Mouse (Mus musculus): ENCODE data around the gene Tor3a. TPM values are rescaled to one million over a fixed set of nuclear protein-coding genes. Genes with fewer than 3 reads are reported as not detected.

The Tor3a gene
- total and polyA plus RNA-seq, 2 experiments, result 3.9 to 4.4 TPM

- no peak overlapping the region for H3K27ac ChIP-seq (replicated peaks; ENCODE audit: insufficient read depth, low read depth, low read length)
- H3K79me2 ChIP-seq (ENCODE audit: control insufficient read depth, insufficient read depth, low read length), result peaks cover 3% of the 10 kb centered on the region; the same call in 1 of the 2 replicates
- peaks cover 5% of the 10 kb centered on the region; the same call in 1 of the 2 replicates for H3K4me1 ChIP-seq (ENCODE audit: control insufficient read depth, insufficient read depth, low read length)
These were observed 59.4 kb downstream of the Tor3a start for GRCm38 (mm10) chr1:156614710-156615109.

GRCm38 (mm10) chr1:156613855-156614530 lies 60.2 kb downstream of the Tor3a start:
- Histone ChIP-seq H3K36me3 (ENCODE audit: control insufficient read depth, insufficient read depth, low read length) (no peaks in the 10 kb centered on the region), H3K79me2 (ENCODE audit: control insufficient read depth, insufficient read depth, low read length) (peaks cover 7% of the 10 kb centered on the region), H3K4me1 (ENCODE audit: control insufficient read depth, insufficient read depth, low read length) (peaks cover 5% of the 10 kb centered on the region; the same call in 1 of the 2 replicates), H3K27ac (replicated peaks; ENCODE audit: insufficient read depth, low read depth, low read length) (no peak overlapping the region), H3K27me3 (ENCODE audit: control insufficient read depth, insufficient read depth, low read length) (no peaks in the 10 kb centered on the region), H3K9ac (ENCODE audit: low read depth, low read length) (no peak overlapping the region), H3K4me3 (ENCODE audit: insufficient read depth, low read depth, low read length) (no peak overlapping the region)
- DNase-seq (ENCODE audit: extremely low read depth, low read depth, low spot score), result no peak
- WGBS, result 66% methylated on average over 9 of the region's 9 CpGs
- TF ChIP-seq CTCF (IDR thresholded peaks at IDR 0.05; ENCODE audit: low read depth, low read length) (no peak), POLR2A (IDR thresholded peaks at IDR 0.05; ENCODE audit: extremely low read depth, insufficient read depth, low read length) (no peak)

More at GRCm38 (mm10) chr1:156614710-156615109, 59.4 kb downstream of the Tor3a start:
- 89% methylated on average over 1 of the region's 1 CpGs for WGBS
- no peak overlapping the region for H3K9ac ChIP-seq (ENCODE audit: low read depth, low read length)
- no peak for DNase-seq (ENCODE audit: extremely low read depth, low read depth, low spot score)
- no peaks in the 10 kb centered on the region for H3K36me3 ChIP-seq (ENCODE audit: control insufficient read depth, insufficient read depth, low read length)
- TF ChIP-seq CTCF (IDR thresholded peaks at IDR 0.05; ENCODE audit: low read depth, low read length) (no peak), POLR2A (IDR thresholded peaks at IDR 0.05; ENCODE audit: extremely low read depth, insufficient read depth, low read length) (no peak)
- H3K27me3 ChIP-seq (ENCODE audit: control insufficient read depth, insufficient read depth, low read length), result no peaks in the 10 kb centered on the region
- no peak overlapping the region for H3K4me3 ChIP-seq (ENCODE audit: insufficient read depth, low read depth, low read length)

- H3K4me1 ChIP-seq (ENCODE audit: control insufficient read depth, insufficient read depth, low read length), result no peaks in the 10 kb centered on the region; the same call in 1 of the 2 replicates
- TF ChIP-seq POLR2A (IDR thresholded peaks at IDR 0.05; ENCODE audit: extremely low read depth, insufficient read depth, low read length) (no peak), CTCF (IDR thresholded peaks at IDR 0.05; ENCODE audit: low read depth, low read length) (no peak)
- H3K36me3 ChIP-seq (ENCODE audit: control insufficient read depth, insufficient read depth, low read length), result no peaks in the 10 kb centered on the region
- WGBS, result 88% methylated on average over 1 of the region's 1 CpGs
- H3K27ac ChIP-seq (replicated peaks; ENCODE audit: insufficient read depth, low read depth, low read length), result no peak overlapping the region
- no peak for DNase-seq (ENCODE audit: extremely low read depth, low read depth, low spot score)
- H3K27me3 ChIP-seq (ENCODE audit: control insufficient read depth, insufficient read depth, low read length), result no peaks in the 10 kb centered on the region
- no peak overlapping the region for H3K4me3 ChIP-seq (ENCODE audit: insufficient read depth, low read depth, low read length)
- H3K9ac ChIP-seq (ENCODE audit: low read depth, low read length), result no peak overlapping the region
- H3K79me2 ChIP-seq (ENCODE audit: control insufficient read depth, insufficient read depth, low read length), result peaks cover 13% of the 10 kb centered on the region
These were observed 63.9 kb downstream of the Tor3a start for GRCm38 (mm10) chr1:156610257-156610656.

GRCm38 (mm10) chr1:156608496-156608895 lies 65.7 kb downstream of the Tor3a start:
- TF ChIP-seq CTCF (IDR thresholded peaks at IDR 0.05; ENCODE audit: low read depth, low read length), result no peak
- TF ChIP-seq POLR2A (IDR thresholded peaks at IDR 0.05; ENCODE audit: extremely low read depth, insufficient read depth, low read length), result no peak
- Histone ChIP-seq H3K27me3 (ENCODE audit: control insufficient read depth, insufficient read depth, low read length) (no peaks in the 10 kb centered on the region), H3K9ac (ENCODE audit: low read depth, low read length) (no peak overlapping the region), H3K4me3 (ENCODE audit: insufficient read depth, low read depth, low read length) (no peak overlapping the region), H3K27ac (replicated peaks; ENCODE audit: insufficient read depth, low read depth, low read length) (no peak overlapping the region), H3K79me2 (ENCODE audit: control insufficient read depth, insufficient read depth, low read length) (peaks cover 21% of the 10 kb centered on the region), H3K36me3 (ENCODE audit: control insufficient read depth, insufficient read depth, low read length) (no peaks in the 10 kb centered on the region), H3K4me1 (ENCODE audit: control insufficient read depth, insufficient read depth, low read length) (no peaks in the 10 kb centered on the region; the same call in 1 of the 2 replicates)
- 97% methylated on average over 2 of the region's 2 CpGs for WGBS
- DNase-seq (ENCODE audit: extremely low read depth, low read depth, low spot score), result no peak

GRCm38 (mm10) chr1:156605940-156606339 lies 68.2 kb downstream of the Tor3a start:
- no peak overlapping the region for H3K27ac ChIP-seq (replicated peaks; ENCODE audit: insufficient read depth, low read depth, low read length)
- WGBS, result 73% methylated on average over 2 of the region's 2 CpGs
- H3K79me2 ChIP-seq (ENCODE audit: control insufficient read depth, insufficient read depth, low read length), result peaks cover 21% of the 10 kb centered on the region
- H3K9ac ChIP-seq (ENCODE audit: low read depth, low read length), result no peak overlapping the region
- H3K27me3 ChIP-seq (ENCODE audit: control insufficient read depth, insufficient read depth, low read length), result no peaks in the 10 kb centered on the region
- DNase-seq (ENCODE audit: extremely low read depth, low read depth, low spot score), result no peak
- TF ChIP-seq POLR2A (IDR thresholded peaks at IDR 0.05; ENCODE audit: extremely low read depth, insufficient read depth, low read length), result no peak
- TF ChIP-seq CTCF (IDR thresholded peaks at IDR 0.05; ENCODE audit: low read depth, low read length), result no peak
- H3K36me3 ChIP-seq (ENCODE audit: control insufficient read depth, insufficient read depth, low read length), result no peaks in the 10 kb centered on the region
- H3K4me3 ChIP-seq (ENCODE audit: insufficient read depth, low read depth, low read length), result no peak overlapping the region
- no peaks in the 10 kb centered on the region; the same call in 1 of the 2 replicates for H3K4me1 ChIP-seq (ENCODE audit: control insufficient read depth, insufficient read depth, low read length)
